Mouse (Mus musculus) CH12.LX (cell line): ENCODE results near the gene Olfr1008. TPM values are rescaled to one million over a fixed set of nuclear protein-coding genes. Genes with fewer than 3 reads are reported as not detected.
A peak's percentile ranks its signal among the peaks of the same experiment; 100 is the strongest.

Source experiments
- DNase-seq: peaks from one replicate; pipeline ENCODE4 v3.0.0-alpha.2; 2013; ENCODE audit errors: extremely low read depth
- H3K27ac ChIP-seq: 2 replicates; pipeline ENCODE4 v1.5.1; 2012; ENCODE audit warnings: low read depth, mild to moderate bottlenecking, control low read depth, moderate library complexity; ENCODE audit not compliant: insufficient read depth
- H3K27me3 ChIP-seq: replicated peaks from 2 replicates; pipeline ENCODE3; 2012; ENCODE audit warnings: inconsistent platforms
- H3K36me3 ChIP-seq, 2 experiments: replicated peaks in 1 of 2; 2 replicates each; pipeline versions ENCODE3 to v1.6.1; 2012; ENCODE audit warnings: inconsistent platforms in 1 of 2, low read length in 1 of 2, mild to moderate bottlenecking in 1 of 2, mixed read lengths in 1 of 2, moderate library complexity in 1 of 2; ENCODE audit not compliant: control insufficient read depth in 1 of 2, insufficient read depth in 1 of 2
- H3K4me1 ChIP-seq, 2 experiments: 2 replicates each; pipeline ENCODE4 v1.6.1; 2012; ENCODE audit warnings: inconsistent platforms in 1 of 2, moderate library complexity in 1 of 2; ENCODE audit not compliant: insufficient read depth in 2 of 2, control insufficient read depth in 1 of 2
- H3K4me2 ChIP-seq: 2 replicates; pipeline ENCODE4 v1.6.1; 2012; ENCODE audit warnings: low read depth, mild to moderate bottlenecking, control low read depth; ENCODE audit not compliant: poor library complexity, insufficient read depth, severe bottlenecking
- H3K4me3 ChIP-seq, 3 experiments: fragments of 150-350 bp in 1 of 3; sonication (generic) in 1 of 3; replicated peaks in 1 of 3; 2 replicates each; pipeline versions ENCODE3 to v1.5.1; 2011 to 2012; ENCODE audit warnings: low read depth in 2 of 3, low read length in 2 of 3, mild to moderate bottlenecking in 2 of 3, moderate library complexity in 2 of 3, control low read depth in 1 of 3, improper control_type of control experiment in 1 of 3, inconsistent platforms in 1 of 3, mixed read lengths in 1 of 3; ENCODE audit not compliant: poor library complexity in 1 of 3
- H3K79me2 ChIP-seq: replicated peaks from 2 replicates; pipeline ENCODE4 v1.6.1; 2012; ENCODE audit warnings: mild to moderate bottlenecking, moderate library complexity; ENCODE audit not compliant: control insufficient read depth, poor library complexity, insufficient read depth, severe bottlenecking; ENCODE audit errors: extremely low read depth
- H3K9ac ChIP-seq: 2 replicates; pipeline ENCODE4 v1.6.1; 2012; ENCODE audit warnings: low read depth, mild to moderate bottlenecking, control low read depth, moderate library complexity; ENCODE audit not compliant: insufficient read depth
- H3K9me3 ChIP-seq: replicated peaks from 2 replicates; pipeline ENCODE3; 2012; ENCODE audit warnings: low read length, inconsistent platforms, mixed read lengths
- BHLHE40 ChIP-seq: IDR thresholded peaks from 2 replicates; pipeline ENCODE4 v1.6.1; 2011; ENCODE audit warnings: mild to moderate bottlenecking, low read depth, low read length, improper control_type of control experiment
- CHD2 ChIP-seq: IDR thresholded peaks from 2 replicates; pipeline ENCODE4 v1.6.1; 2011; ENCODE audit warnings: low read length, improper control_type of control experiment
- CTCF ChIP-seq, 2 experiments: IDR thresholded peaks in 1 of 2; conservative IDR thresholded peaks in 1 of 2; 2 replicates each; pipeline ENCODE4 v1.5.1; 2011 to 2012; ENCODE audit warnings: low read depth in 2 of 2, low read length in 2 of 2, improper control_type of control experiment in 1 of 2, inconsistent platforms in 1 of 2, mild to moderate bottlenecking in 1 of 2, moderate library complexity in 1 of 2
- E2F4 ChIP-seq: IDR thresholded peaks from 2 replicates; pipeline ENCODE4 v1.6.1; 2011; ENCODE audit warnings: low read depth, low read length, improper control_type of control experiment; ENCODE audit not compliant: insufficient replicate concordance
- EP300 ChIP-seq: IDR thresholded peaks from 2 replicates; pipeline ENCODE4 v1.6.1; 2011; ENCODE audit warnings: low read length, improper control_type of control experiment
- ETS1 ChIP-seq: conservative IDR thresholded peaks from 2 replicates; pipeline ENCODE4 v1.6.1; 2012; ENCODE audit warnings: low read depth, mild to moderate bottlenecking, inconsistent platforms, low read length, improper control_type of control experiment, moderate library complexity
- KAT2A ChIP-seq: IDR thresholded peaks from 2 replicates; pipeline ENCODE4 v1.6.1; 2012; ENCODE audit warnings: low read length, improper control_type of control experiment, inconsistent platforms; ENCODE audit not compliant: insufficient replicate concordance
- MAX ChIP-seq: IDR thresholded peaks from 2 replicates; pipeline ENCODE4 v1.6.1; 2011; ENCODE audit warnings: low read length, improper control_type of control experiment
- MAZ ChIP-seq: IDR thresholded peaks from 2 replicates; pipeline ENCODE4 v1.6.1; 2012; ENCODE audit warnings: low read depth, mild to moderate bottlenecking, inconsistent platforms, low read length, improper control_type of control experiment, moderate library complexity
- MEF2A ChIP-seq: IDR thresholded peaks from 2 replicates; pipeline ENCODE4 v1.6.1; 2014; ENCODE audit warnings: low read depth, mild to moderate bottlenecking, inconsistent platforms, low read length, improper control_type of control experiment, borderline replicate concordance
- MXI1 ChIP-seq: IDR thresholded peaks from 2 replicates; pipeline ENCODE4 v1.6.1; 2011; ENCODE audit warnings: mild to moderate bottlenecking, low read depth, low read length, improper control_type of control experiment
- POLR2AphosphoS2 ChIP-seq: IDR thresholded peaks from 2 replicates; pipeline ENCODE4 v1.6.1; 2011; ENCODE audit warnings: low read depth, low read length, improper control_type of control experiment
- RAD21 ChIP-seq: IDR thresholded peaks from 2 replicates; pipeline ENCODE4 v1.6.1; 2011; ENCODE audit warnings: low read depth, mild to moderate bottlenecking, low read length, improper control_type of control experiment, moderate library complexity
- SMC3 ChIP-seq: IDR thresholded peaks from 2 replicates; pipeline ENCODE4 v1.6.1; 2011; ENCODE audit warnings: low read depth, low read length, improper control_type of control experiment
- TBP ChIP-seq: conservative IDR thresholded peaks from 2 replicates; pipeline ENCODE4 v1.6.1; 2011; ENCODE audit warnings: low read depth, low read length, improper control_type of control experiment
- UBTF ChIP-seq: IDR thresholded peaks from 2 replicates; pipeline ENCODE4 v1.6.1; 2012; ENCODE audit warnings: low read depth, mild to moderate bottlenecking, inconsistent platforms, low read length, improper control_type of control experiment, moderate library complexity
- USF1 ChIP-seq: IDR thresholded peaks from 2 replicates; pipeline ENCODE4 v1.6.1; 2014; ENCODE audit warnings: low read depth, mild to moderate bottlenecking, inconsistent platforms, low read length, improper control_type of control experiment
- ZKSCAN1 ChIP-seq: IDR thresholded peaks from 2 replicates; pipeline ENCODE4 v1.6.1; 2012; ENCODE audit warnings: low read depth, inconsistent platforms, low read length, improper control_type of control experiment, borderline replicate concordance
- ZNF384 ChIP-seq: IDR thresholded peaks from 2 replicates; pipeline ENCODE4 v1.6.1; 2012; ENCODE audit warnings: low read depth, low read length, improper control_type of control experiment, inconsistent platforms
- dilution Hi-C: fragments of 300-500 bp; cut with MboI; formaldehyde crosslinking; loops from 2 replicates; pipeline ENCODE4 v1.14.3; 2020; ENCODE audit warnings: low sequenced_read_pairs; ENCODE audit not compliant: extremely low pct_unique_long_range_greater_than_20kb, extremely low pct_ligation_motif_present
- in situ Hi-C: fragments of 300-500 bp; cut with MboI; formaldehyde crosslinking; loops from 3 replicates; pipeline ENCODE4 v1.14.3; 2019; ENCODE audit warnings: low sequenced_read_pairs, low pct_ligation_motif_present, low pct_unique_long_range_greater_than_20kb, mixed read lengths
- polyA plus RNA-seq: library from polyadenylated mRNA; unstranded; fragments of >175 nt; gene quantifications from 2 replicates; pipeline ENCODE4 v1.2.1, GENCODE M21; 2012; ENCODE audit warnings: low read depth; ENCODE audit not compliant: insufficient read length
- total RNA-seq, 2 experiments: library from RNA; depleted of rRNA; stranded (reverse); fragments of 300-350 nt in 1 of 2; fragments of >200 nt in 1 of 2; gene quantifications; 2 replicates each; pipeline ENCODE4 v1.2.3; 2012 to 2014

Olfr1008 gene
- total and polyA plus RNA-seq, 3 experiments = not detected

DNA sequence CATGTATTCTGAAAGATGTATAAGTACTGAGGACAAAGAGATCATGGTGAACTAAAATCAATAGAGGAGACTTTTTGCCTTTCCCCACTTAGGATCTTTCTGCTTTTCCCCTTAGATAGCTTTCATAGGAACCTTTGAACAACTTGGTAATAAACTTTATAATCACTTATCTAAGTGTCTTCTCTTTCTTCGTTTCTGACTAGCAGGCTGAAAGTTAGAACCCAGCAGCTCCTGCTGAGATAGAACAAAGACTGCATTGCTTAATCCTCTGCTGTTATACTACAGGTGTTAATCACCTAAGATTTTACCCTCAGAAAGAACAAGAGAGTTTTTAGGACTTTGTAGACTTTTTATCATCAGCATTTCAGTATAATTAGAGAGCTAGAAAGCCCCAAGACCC, 21.9 kb downstream of the Olfr1008 start:
- no peaks in the 10 kb centered on the region for H3K36me3 ChIP-seq
- no peaks in the 10 kb centered on the region for H3K79me2 ChIP-seq
- in situ Hi-C loops (no loop called here), dilution Hi-C loops (no loop called here)
- TF ChIP-seq USF1 (no peak), EP300 (no peak), ZNF384 (no peak), UBTF (no peak), MXI1 (no peak)
- H3K9ac ChIP-seq = no peak overlapping the region
- H3K4me3 ChIP-seq = no peak overlapping the region
- no peak for DNase-seq
- no peak overlapping the region for H3K27ac ChIP-seq
- H3K9me3 ChIP-seq = peaks cover 20% of the 10 kb centered on the region
- H3K4me2 ChIP-seq = no peak overlapping the region
- no peaks in the 10 kb centered on the region for H3K4me1 ChIP-seq
- no peaks in the 10 kb centered on the region for H3K27me3 ChIP-seq

DNA sequence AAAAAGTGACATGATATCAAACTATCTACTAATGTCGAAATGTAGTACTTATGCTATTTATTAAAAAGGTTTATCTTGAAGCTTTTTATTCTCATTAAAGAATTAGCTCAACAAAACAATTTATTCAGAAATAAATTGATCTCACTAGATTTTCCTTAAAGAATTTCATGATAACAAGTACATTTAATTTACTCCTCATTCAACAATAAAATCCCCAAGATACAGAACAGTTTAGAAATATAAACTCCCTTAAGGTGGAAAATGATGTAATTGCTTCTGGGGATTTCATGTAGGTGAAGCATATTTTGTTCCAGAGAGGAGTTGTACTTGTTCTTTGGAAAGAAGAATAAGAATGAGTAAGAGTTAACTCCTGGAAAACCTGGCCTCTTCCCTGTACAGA, 25.9 kb downstream of the Olfr1008 start, which contains the start of gene Olfr1009:
TSS of gene Olfr1009 (plus strand) at position 301 of the 400 bp plus-strand sequence.
- no peak for DNase-seq
- in situ Hi-C loops (no loop called here), dilution Hi-C loops (no loop called here)
- no peak within 1 kb of the TSS for H3K9ac ChIP-seq
- H3K36me3 ChIP-seq = no peaks in the 10 kb centered on the region
- peaks cover 26% of the 10 kb centered on the region for H3K9me3 ChIP-seq
- no peaks in the 10 kb centered on the region for H3K79me2 ChIP-seq
- TF ChIP-seq CHD2 (no peak), ZNF384 (no peak), USF1 (no peak), MAZ (no peak), TBP (no peak), MAX (no peak), BHLHE40 (no peak), KAT2A (no peak), ETS1 (no peak), RAD21 (no peak)
- no peaks in the 10 kb centered on the region for H3K27me3 ChIP-seq
- H3K4me2 ChIP-seq = no peak within 1 kb of the TSS
- H3K4me1 ChIP-seq = no peaks in the 10 kb centered on the region
- H3K27ac ChIP-seq = no peak within 1 kb of the TSS
- no peak within 1 kb of the TSS for H3K4me3 ChIP-seq

DNA sequence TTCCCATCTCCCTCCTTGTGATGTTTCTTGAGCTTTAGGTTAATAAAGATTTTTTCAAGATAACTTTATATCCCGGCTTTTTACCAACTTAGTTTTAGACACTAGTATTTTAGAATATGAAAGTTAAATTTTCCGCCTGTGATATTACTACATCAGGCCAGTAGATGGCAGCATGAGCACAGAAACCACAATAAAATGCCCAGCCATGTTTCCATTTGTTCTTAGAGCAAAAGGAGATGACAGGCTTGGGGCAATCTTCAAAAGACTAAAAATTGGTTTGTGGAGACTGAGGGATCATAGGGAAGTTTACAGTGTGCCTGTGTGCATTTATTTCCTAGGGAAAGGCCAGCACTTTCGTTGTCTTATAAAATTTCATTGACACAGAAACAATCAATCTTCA, 36.6 kb downstream of the Olfr1008 start:
- H3K79me2 ChIP-seq = no peaks in the 10 kb centered on the region
- H3K27me3 ChIP-seq = no peaks in the 10 kb centered on the region
- no peak overlapping the region for H3K4me2 ChIP-seq
- no peaks in the 10 kb centered on the region for H3K4me1 ChIP-seq
- dilution Hi-C loops = no loop called here
- H3K9ac ChIP-seq = no peak overlapping the region
- TF ChIP-seq ZNF384 = no peak
- TF ChIP-seq RAD21 = peak; percentile 77
- no peak for TF ChIP-seq E2F4
- no peak for TF ChIP-seq ETS1
- no peak for TF ChIP-seq ZKSCAN1
- no peak for TF ChIP-seq POLR2AphosphoS2
- no peak for TF ChIP-seq MEF2A
- TF ChIP-seq SMC3 = peak; percentile 55
- TF ChIP-seq CTCF (conservative IDR thresholded peaks at IDR 0.05 in 1 of 2, IDR thresholded peaks at IDR 0.05 in 1 of 2; ENCODE audit: low read depth in 2 of 2, low read length in 2 of 2) = peak in 1 of 2 experiments; percentile 70; a peak in 3 of 4 replicates
- no peak overlapping the region for H3K27ac ChIP-seq
- in situ Hi-C loops = loop anchor here (25.0 kb wide), 1 partner anchor 737 kb away; the partner anchor contains the start of genes Olfr1065 and Olfr1066
- H3K4me3 ChIP-seq = no peak overlapping the region
- H3K36me3 ChIP-seq = no peaks in the 10 kb centered on the region
- peaks cover 13% of the 10 kb centered on the region for H3K9me3 ChIP-seq
- peak; percentile 8 for DNase-seq
